Mouse (Mus musculus): ENCODE data around the gene Tmeff1. TPM values are rescaled to one million over a fixed set of nuclear protein-coding genes. Genes with fewer than 3 reads are reported as not detected.

Tmeff1 gene
- total RNA-seq, 2 experiments from 2014 or later = 10.7 TPM

- no peak for DNase-seq
Measured at GRCm38 (mm10) chr4:48622246-48622645, 37.3 kb downstream of the Tmeff1 start.

GRCm38 (mm10) chr4:48622946-48623345 lies 38.0 kb downstream of the Tmeff1 start:
- no peak for DNase-seq

GRCm38 (mm10) chr4:48624961-48625360 lies 40.0 kb downstream of the Tmeff1 start:
- DNase-seq = no peak

- DNase-seq = no peak
Measured at GRCm38 (mm10) chr4:48625836-48626235, 40.9 kb downstream of the Tmeff1 start.

GRCm38 (mm10) chr4:48629445-48629844 lies 44.5 kb downstream of the Tmeff1 start:
- DNase-seq = no peak

GRCm38 (mm10) chr4:48633529-48633928 lies 48.6 kb downstream of the Tmeff1 start:
- no peak for DNase-seq

GRCm38 (mm10) chr4:48634058-48634457 lies 49.1 kb downstream of the Tmeff1 start:
- peak in 1 of 2 experiments; percentile 16 for DNase-seq

GRCm38 (mm10) chr4:48636831-48637230 lies 51.9 kb downstream of the Tmeff1 start:
- no peak for DNase-seq

GRCm38 (mm10) chr4:48638132-48638531 lies 53.2 kb downstream of the Tmeff1 start:
- DNase-seq = no peak

GRCm38 (mm10) chr4:48639503-48639902 lies 54.5 kb downstream of the Tmeff1 start:
- no peak for DNase-seq

- DNase-seq = no peak
Measured at GRCm38 (mm10) chr4:48643801-48644200, 58.8 kb downstream of the Tmeff1 start.

GRCm38 (mm10) chr4:48646143-48646542 lies 61.2 kb downstream of the Tmeff1 start:
- DNase-seq = no peak

GRCm38 (mm10) chr4:48650617-48651360 lies 65.8 kb downstream of the Tmeff1 start:
- no peak for DNase-seq

- no peak for DNase-seq
Measured at GRCm38 (mm10) chr4:48654118-48654517, 69.1 kb downstream of the Tmeff1 start.

GRCm38 (mm10) chr4:48656530-48656929 lies 71.6 kb downstream of the Tmeff1 start:
- no peak for DNase-seq

GRCm38 (mm10) chr4:48660144-48660543 lies 75.2 kb downstream of the Tmeff1 start:
- no peak for DNase-seq

GRCm38 (mm10) chr4:48660619-48661575 lies 75.9 kb downstream of the Tmeff1 start:
- no peak for DNase-seq

- peak; percentile 77 to 79 for DNase-seq
Measured at GRCm38 (mm10) chr4:48663271-48663670, 78.3 kb downstream of the Tmeff1 start, which contains the start of gene Cavin4. Cavin4 (plus strand) TSS chr4:48663514.

- DNase-seq = peak in 1 of 2 experiments; percentile 31
Measured at GRCm38 (mm10) chr4:48664021-48664420, 79.0 kb downstream of the Tmeff1 start.

GRCm38 (mm10) chr4:48667279-48667678 lies 82.3 kb downstream of the Tmeff1 start:
- no peak for DNase-seq

GRCm38 (mm10) chr4:48672915-48673314 lies 87.9 kb downstream of the Tmeff1 start:
- no peak for DNase-seq

GRCm38 (mm10) chr4:48674412-48674811 lies 89.4 kb downstream of the Tmeff1 start:
- DNase-seq = no peak

GRCm38 (mm10) chr4:48676570-48677185 lies 91.7 kb downstream of the Tmeff1 start:
- DNase-seq = no peak

All from heart, adult 18-20 months (tissue).